Mouse (Mus musculus) erythroblast, embryonic 14.5 days (primary cell): ENCODE results near the gene Sae1.

ENCODE experiments used
- GATA1 ChIP-seq: IDR thresholded peaks from 2 replicates; pipeline ENCODE4 v1.6.1; 2012; ENCODE audit warnings: low read length, inconsistent platforms, mixed read lengths
- TAL1 ChIP-seq: IDR thresholded peaks from 3 replicates; pipeline ENCODE4 v1.6.1; 2012; ENCODE audit warnings: low read length, inconsistent platforms, mixed read lengths

GRCm38 (mm10) chr7:16373719-16374118, 13.9 kb downstream of the Sae1 start:
- no peak for TF ChIP-seq TAL1
- no peak for TF ChIP-seq GATA1
